Mouse (Mus musculus): Measurements from ENCODE around the gene Grap.

DNA sequence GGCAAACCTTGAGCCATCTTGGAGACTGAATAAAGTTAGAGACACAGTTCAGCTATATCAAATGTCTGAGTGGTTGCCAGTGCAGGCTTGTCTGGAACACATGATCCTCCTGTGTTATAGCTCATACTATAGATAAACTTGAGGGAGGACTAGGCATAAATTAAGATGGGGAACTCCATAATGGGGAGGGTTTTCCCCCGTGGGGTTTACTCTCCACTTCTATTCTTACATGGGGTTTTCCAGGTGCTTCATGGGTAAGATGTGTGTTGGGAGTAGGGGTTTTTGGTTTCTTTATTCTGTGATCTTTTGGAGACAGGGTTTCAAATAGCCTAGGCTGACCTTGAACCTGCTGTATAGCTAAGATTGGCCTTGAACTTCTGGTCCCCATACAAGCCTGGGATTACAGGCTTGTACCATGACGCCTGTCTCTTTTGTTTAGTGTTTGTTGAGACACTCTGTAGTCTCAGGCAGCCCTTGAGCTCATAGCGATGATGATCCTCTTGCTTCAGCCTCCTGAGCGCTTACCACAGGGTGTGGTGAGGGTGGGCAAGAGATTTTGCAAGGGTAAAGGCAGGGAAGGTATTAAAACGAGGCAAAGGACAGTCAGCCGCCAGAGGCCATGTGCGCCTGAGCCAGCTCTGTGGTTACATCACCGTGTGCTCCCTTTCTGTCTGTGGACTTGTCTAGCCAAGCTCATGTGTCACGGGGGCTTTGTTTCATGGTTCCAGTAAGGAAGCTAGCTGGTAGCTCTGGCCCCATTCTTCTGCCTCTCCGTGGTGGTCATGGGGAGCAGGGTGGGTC is 5.8 kb upstream of the Grap start:
- TF ChIP-seq POLR2A (IDR thresholded peaks at IDR 0.05; ENCODE audit: insufficient read length, low read depth), result no peak
- TF ChIP-seq MAX (IDR thresholded peaks at IDR 0.05; ENCODE audit: low read depth), result no peak
- no peak for TF ChIP-seq TCF12 (IDR thresholded peaks at IDR 0.05; ENCODE audit: insufficient read depth, poor library complexity, severe bottlenecking)
- no peak for TF ChIP-seq POLR2AphosphoS2 (IDR thresholded peaks at IDR 0.05; ENCODE audit: insufficient read length, low read depth)
- TF ChIP-seq USF1 (IDR thresholded peaks at IDR 0.05; ENCODE audit: low read depth), result no peak
- TF ChIP-seq SRF (IDR thresholded peaks at IDR 0.05; ENCODE audit: control insufficient read depth, insufficient read length, low read depth), result no peak
- no peak for TF ChIP-seq MYOD1 (IDR thresholded peaks at IDR 0.05; ENCODE audit: control insufficient read depth in 1 of 3, insufficient read length in 2 of 3, low read depth in 2 of 3)
- no peak for TF ChIP-seq MYOG (IDR thresholded peaks at IDR 0.05; ENCODE audit: control insufficient read depth in 1 of 3, insufficient read depth in 1 of 3, insufficient read length in 2 of 3, low read depth in 2 of 3)
- TF ChIP-seq E2F4 (IDR thresholded peaks at IDR 0.05; ENCODE audit: insufficient read depth), result no peak

All from myocyte (in vitro differentiated cells).